Mouse (Mus musculus) lung, postnatal 25 days (tissue): ENCODE data around the gene Zcchc14.
"Not testable (repeated sequence)": the region's sequence is repeated elsewhere in the genome, so short reads cannot be mapped to it uniquely, and the experiment has no call there.

Experiments
- DNase-seq: peaks from one replicate; pipeline ENCODE4 v3.0.0; 2022; ENCODE audit warnings: low spot score

Zcchc14 gene

DNA sequence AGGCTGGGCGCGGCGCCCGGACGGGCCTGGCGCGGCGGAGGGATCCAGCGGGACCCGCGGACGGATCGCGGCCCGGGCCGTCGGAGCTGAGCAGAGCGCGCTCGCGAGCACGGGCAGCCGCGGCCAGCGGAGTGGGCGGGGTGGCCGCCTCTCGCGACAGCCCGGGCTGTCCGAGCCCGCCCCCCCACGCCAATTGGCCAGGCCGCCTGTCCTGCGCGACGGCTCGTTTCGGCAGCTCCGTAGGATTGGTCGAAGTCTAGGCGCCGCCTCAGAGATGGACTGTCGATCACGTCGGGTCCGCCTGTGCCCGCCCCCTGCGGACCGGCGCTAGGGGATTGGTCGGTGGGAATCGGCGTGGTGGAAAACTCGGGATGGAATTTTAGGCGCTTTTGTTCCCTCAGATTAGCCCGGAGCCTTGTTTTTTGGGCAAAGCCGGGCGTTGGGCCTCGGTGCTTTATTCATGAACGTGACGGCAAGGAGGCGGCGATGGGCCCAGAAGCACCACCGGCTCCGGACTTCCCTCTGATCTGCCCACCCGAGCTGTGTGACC lies at the start of gene Zcchc14:
Gene Zcchc14 (minus strand): TSS at position 128 of the 550 bp plus-strand sequence.
- DNase-seq = peak; percentile 98

DNA sequence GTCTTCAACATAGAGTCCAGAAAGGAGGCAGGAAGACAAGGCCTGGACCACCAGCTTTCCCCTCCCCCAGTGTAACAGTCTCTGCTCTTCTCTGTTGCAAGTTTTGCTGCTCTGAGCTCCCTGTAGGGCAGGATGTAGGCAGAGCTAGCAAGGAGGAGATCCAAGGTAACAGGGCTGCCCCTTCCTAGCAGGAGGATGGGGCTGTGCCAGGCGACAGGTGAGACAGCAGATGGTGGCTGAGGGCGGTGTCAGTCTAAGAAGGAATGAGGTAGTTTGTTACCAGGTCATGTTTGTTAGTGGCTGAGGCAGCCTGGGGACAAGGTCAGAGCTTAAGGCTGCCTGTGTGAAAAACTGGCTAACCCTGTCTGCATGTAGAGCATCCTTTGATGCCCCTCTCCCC lies 47.2 kb upstream of the Zcchc14 start:
- DNase-seq = no peak

DNA sequence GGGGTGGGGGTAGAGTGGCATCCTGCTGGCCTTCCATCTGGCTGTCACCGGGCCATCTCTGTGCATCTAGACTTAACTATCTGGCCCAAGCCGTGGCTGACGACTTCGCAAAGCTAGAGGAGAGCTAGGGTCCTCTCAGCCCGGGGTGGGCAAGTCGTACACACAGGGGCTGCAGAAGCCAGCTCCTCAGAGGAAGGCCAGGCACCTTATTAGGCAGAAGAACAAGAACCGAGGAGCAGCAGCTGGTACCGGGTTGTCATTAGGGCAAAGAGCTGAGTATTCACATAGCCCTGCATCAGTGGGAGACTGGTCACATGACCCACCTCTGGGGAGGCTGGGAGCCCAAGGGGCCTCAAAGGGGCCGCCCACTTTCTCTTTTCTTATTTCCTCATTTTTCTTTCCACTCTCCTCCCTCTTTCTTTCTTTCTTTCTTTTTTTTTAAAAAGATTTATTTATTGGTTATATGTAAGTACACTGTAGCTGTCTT lies 46.0 kb upstream of the Zcchc14 start:
- no peak for DNase-seq

DNA sequence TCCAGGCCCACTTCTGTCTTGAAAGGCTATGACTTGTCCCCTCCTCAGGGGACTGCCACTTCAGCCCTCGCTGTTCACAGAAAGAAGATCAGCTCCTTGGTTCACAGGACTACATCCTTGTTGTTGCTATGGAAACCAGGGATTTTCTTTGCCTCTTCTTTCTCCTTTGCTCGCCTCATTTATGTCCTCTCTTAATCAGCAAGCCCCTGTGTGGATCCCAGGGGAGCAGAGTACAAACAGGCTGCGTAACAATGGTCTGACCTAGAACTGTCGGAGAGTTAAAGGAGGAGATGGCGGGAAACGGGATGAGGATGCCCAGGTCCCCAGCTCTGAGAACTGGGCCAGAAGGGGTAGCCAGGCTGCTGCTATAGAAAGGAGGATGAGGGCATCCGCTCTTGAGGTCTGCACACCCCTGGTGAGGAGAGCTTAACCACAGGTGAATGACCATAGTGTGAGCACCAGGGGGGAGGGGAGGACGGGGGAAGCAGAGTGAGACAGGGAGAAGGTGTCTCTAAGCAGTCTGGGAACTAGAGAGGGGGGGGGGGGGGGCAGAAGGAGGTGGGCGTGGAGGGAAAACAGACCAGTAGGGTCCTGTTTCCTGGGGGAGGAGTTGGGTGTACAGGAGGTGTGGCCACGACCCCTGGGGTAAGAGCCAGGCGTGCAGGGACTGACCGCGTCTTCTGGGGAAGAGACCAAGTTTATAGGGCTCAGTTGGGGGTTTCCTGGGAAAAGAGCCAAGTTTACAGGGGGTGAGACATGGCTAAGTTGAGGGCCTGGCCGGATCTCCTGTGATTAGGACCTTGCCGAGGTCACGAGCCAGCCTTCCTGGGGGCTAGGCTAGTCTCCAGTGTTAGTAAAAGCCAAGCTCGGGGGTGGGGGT lies 45.3 kb upstream of the Zcchc14 start:
- no peak for DNase-seq

DNA sequence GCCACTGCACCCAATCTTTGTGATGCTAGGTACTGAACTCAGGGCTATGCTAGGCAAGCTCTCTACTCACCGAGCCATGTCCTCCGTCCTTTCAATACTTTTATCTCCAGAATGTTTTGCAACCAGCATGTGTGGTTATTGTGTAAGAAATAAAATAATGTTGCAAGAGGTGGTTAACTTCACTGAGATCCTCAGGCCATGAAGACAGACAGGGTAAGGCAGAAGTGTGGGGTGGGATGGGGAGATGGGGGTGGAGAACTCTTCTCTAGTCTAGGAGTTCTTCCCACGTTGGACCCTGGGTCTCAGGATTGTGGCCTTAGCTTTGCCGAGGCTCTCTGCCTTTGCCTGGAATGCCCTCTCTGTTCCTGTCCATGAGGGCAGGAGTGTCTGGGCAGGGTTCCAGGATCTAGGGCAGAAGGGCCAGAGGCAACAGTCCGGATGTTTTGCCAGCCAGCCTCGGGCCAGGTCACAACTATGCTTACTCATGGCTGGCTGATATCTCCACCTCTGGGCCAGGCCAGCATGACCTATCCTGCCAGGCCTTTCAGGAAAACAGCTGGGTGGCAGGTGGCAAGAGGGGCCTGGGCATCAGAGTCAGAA lies 43.0 kb upstream of the Zcchc14 start:
- peak; percentile 80 for DNase-seq

DNA sequence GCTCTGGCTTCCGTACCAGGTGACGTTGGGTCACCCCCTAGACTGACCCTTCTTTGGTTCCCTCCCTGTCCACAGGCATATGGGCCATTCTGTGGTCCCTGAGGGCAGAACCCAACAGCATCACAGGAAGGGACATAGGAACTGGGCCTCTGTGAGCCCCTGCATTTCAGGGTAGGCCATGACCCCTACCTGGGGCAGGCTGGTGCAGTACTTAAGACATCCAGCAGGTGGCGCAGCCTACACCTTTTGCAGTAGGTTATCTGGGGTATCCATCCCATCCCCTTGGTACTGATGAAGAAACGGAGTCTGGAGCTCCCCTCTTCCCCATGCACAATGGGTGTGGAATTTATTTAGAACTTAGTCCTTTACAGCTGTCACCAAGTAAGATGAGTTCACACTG lies 41.8 kb upstream of the Zcchc14 start:
- peak; percentile 27 for DNase-seq

DNA sequence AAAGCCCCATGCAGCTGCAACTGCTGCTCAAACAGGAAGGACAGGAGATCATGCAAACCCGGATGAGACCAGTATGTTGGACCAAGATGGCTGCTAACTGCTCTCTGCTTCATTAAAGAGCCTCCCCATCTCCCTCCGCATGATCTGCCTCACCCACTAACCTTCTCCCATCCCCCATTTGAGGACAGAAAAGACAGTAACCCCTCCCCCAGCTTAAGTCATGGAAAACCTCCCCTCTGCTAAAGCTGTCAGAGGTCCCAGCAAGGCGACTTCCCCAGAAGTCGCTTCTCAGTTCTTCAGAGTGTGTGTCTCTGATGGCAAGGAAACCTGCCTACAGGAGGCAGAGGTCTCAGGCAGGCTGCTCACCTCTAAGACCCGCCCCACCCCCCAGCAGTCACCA lies 35.8 kb upstream of the Zcchc14 start:
- no peak for DNase-seq

DNA sequence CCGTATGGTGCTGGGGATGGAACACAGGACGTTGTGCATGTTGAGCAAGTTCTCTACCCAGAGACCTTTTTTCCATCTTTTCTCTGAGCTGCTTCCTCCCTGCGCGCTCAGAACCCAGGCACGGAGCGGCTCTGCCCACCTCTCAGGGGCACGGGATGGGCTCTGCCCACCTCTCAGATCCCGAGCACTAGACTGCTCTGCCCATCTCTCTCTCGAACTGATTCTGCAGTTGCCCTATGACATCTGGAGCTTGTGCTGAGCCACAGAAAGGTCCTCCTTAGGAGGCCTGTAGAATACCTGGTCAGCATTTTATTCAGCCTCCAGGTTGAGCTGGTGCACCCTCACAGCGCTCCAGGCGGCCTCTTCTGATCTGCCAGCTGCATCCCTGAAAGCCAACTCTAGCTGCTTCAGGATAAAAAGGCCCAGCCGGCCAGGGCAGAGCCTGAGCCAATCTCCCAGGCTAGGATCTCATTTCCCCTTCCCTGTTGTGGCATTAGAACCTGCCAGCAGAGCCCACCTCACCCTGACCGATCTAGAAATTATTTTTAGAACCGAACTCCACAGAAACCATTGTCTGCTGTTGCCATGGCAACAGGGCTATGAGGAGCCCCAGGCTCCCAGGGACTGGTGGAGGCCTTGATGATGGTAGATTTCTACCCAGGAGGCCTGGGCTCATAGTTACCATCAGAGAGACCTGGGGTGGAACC lies 34.9 kb upstream of the Zcchc14 start:
- DNase-seq = no peak

DNA sequence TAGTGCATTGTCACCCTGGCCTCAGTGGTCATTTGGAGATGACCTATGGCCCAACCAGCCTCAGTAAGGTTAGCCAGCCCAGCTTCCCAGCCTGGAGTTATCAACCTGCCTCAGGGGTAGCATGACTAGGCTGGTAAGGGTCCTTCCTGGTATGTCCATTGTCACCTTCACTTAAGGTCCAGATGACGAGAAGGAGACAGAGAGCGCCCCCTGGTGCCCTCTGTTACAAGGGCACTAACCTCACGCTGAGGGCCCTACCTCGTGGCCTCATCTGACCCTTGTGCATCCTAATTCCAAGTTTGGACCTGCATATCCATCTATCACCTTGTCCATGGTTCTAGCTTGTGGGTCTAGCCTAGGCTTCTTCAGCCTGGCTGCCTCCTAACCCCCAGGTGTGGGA lies 32.7 kb upstream of the Zcchc14 start:
- DNase-seq = peak; percentile 72

DNA sequence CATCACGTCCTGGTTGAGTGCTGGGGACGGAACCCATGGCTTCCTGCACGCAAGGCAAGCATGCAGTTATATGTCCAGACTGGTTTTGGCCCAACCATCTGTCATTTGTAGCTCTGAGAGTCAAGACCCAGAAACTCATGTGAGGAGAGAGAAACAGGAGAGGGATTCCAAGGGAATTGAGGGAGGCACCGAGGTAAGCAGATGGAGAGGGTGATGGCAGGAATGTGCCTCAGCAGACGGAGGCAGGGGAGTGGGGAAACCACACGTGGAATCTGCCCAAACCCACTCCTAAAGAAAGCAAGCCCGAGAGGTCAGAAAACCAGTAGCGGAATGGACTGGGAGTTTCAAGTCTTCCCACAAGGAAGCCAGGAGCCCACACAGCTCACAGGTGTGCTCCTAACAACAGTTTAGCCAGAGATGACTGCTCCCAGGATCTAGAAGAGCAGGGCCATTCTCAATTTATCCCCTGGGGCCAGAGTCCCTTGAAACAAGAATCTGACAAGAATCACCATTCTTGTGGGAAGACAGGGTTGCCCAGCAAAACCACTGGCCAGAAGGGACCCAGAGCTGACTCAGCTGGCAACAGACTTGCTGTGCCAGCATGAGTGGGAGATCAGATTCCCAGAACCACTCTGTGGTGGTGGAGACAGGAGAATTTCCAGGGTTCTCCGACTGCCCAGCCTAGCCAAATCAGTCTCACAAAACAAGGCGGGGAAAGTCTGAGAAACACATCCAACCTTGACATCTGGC lies 30.6 kb upstream of the Zcchc14 start:
- no peak for DNase-seq

DNA sequence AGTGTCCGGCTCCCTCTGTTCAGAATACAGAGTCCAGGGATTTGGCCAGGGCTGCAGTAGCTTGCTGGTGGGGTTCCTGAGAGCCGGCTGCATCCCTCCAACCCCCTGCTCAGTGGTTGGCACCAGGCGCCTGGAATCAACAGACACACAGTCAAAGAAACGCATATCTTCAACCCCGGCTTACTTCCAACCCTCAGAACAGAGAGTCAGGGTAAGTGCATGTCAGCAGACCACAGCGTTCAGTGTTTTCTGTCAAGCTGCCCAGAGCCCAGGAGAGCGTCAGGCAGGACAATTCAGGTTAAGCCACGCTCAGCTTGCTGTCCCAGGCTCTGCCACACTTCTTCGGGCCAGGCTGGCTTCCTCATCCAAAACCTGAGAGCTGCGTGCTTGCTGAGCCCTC lies 28.8 kb upstream of the Zcchc14 start:
- no peak for DNase-seq

DNA sequence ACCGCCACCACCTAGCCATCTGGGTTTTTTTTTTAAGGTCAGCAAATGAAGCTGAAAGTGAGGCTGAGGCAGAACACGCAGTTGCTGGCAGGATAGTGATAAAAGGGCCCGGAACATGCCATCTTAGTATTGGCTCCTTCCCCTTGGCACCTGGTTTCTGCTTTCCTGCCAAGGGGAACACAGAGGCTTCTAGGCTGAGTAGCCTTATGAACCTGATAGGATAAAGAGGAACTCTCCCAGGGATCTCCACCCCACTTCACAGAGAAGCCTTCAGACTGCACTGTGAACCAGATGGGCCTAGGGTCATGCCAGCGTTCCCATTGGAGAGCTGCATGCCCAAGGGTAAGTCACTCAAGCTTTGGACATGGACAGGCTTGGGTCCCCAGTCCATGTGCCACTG lies 28.2 kb upstream of the Zcchc14 start:
- DNase-seq = no peak

DNA sequence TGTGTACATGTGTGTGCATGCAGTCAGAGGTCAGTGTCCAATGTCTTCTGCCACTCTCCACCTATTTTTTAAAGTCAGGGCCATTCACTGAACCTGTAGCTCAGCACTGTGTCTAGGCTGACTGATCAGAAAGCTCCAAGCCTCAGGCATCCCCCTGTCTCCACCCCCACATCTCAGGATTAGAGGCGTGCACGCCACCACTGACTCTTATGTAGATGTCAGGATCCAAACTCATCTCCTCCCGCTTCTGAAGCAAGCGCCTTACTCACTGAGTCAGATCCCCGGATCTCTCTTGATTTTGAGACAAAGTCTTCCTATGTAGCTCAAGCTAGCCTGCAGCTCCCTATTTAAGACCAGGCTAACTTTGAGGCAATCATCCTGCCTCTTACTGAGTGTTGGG lies 26.0 kb upstream of the Zcchc14 start:
- DNase-seq = no peak

DNA sequence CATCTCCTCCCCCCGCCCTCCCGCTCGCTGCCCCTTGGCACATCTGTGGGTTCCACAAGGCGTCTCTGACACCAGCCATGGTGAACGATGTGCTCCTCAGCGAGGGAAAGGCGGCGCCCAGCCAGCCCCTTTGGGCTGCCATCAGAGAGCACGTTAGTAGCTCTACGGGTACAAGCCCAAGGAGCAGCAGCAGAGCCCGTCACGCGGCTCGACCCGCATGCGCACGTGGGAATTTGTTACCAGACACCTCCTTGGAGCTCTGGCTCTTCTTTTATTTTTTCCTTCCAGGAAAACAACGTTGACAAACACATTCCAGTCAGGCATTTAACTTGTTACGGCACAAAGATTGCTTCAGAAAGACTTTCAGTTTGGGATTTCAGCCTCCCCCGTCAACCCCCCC lies 23.0 kb upstream of the Zcchc14 start:
- peak; percentile 79 for DNase-seq

DNA sequence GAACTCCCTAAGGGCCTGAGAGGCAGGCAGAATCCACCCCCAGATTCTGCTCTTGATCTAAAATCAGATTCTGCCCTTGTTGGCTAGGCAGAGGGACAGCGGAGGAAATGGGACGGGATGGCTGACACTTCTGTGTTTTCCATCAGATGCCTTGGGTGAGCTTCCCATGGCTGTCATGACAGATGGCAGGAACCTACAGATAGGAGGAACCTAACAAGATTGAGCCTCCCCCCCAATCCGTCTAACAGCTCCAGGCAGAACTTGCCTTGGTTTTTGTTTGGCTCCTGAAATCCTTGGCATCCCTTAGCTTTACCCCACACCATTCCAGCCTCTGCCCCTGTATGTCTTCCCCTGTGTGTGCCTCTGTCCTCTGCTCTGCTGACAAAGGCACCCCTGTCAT lies 22.5 kb upstream of the Zcchc14 start:
- no peak for DNase-seq

DNA sequence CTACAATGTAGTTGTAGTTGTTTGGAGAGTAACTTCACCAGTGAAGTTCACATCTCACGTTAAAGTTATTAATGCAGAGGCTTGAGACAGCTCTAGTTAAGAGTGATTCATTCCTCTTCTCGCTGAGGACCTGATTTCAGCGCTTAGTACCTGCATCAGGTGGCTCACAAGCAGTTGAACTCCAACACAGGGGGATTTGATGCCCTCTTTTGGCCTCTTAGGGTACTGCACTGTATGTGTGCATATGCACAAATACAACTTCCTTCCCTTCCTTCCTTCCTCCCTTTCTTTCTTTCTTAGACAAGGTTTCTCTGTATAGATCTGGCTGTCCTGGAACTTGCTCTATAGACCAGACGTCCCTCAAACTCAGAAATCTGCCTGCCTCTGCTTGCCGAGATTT lies 21.8 kb upstream of the Zcchc14 start:
- DNase-seq = no peak

DNA sequence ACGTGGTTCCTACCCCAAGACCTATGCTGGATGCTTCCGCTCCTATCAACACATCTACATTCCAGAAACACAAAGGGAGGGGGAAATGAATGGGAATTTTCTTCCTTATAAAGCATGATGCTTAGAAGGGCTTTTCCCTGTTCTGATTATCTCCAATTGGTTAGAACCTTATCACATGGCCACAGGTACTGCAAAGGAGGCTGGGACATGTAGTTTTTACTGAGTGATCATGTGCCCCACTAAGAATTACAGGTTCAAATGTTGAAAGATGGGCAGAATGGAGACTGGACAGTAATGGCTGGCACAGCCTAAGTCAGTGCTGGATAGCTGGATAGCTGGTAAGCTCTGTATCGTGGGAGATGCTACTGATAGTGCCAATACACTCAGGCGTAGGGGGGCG lies 21.2 kb upstream of the Zcchc14 start:
- DNase-seq = peak; percentile 54

DNA sequence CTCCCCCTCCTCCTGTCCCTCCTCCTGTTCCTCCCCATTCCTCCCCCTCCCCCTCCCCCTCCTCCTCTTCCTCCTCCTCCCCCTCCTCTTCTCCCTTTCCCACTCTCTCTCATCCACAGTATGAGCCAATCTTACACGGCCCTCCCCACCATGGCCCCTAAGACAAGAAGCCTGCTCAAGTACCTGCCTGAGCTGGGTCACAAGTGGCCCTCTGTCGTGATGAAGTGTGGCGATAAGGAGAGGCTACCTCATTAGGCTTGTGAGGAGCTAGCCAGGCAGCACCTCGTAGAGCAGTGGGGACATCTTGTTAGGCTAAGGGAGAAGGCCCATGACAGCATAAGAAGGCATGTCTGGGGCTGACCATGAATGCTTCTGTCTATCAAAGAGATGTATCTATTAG lies 20.5 kb upstream of the Zcchc14 start:
- peak; percentile 68 for DNase-seq

DNA sequence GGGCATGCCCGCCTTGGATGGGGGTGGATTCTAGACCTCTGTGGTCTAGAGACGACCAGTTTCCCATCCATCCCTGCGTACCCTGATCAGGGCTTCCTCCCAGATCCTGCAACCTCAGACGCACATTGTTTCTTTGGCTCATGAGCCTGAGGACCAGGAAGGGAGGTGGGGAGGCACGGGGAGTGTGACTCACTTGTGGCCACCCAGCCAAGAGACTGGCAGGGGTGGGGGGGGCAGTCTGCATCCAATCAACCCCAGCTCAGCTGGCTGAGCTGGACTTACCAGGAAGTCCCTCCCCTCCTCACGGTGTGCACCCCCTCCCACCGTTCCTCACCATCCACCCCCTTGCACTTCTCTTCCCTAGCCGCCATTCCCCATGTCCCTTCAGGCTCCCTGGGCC lies 16.5 kb upstream of the Zcchc14 start:
- DNase-seq = no peak

DNA sequence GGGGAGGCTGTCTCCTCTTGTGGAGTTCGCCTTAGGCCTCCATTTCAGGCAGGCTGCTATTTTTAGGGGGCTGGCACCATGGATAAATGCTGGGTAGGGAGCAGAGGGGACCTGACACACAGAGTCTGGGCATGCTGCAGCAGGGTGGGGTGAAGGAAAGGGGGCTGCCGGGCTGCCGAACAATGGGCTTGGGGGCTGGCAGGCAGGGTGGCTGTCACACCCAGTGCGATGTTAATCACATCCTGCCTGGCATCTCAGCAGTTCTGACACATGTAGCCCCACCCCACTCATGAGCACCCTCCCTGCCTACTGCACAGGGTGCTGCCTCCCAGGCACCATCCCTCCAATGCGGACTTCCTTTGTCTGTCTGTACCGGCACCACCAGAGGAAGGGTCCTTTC lies 15.9 kb upstream of the Zcchc14 start:
- DNase-seq = peak; percentile 77

DNA sequence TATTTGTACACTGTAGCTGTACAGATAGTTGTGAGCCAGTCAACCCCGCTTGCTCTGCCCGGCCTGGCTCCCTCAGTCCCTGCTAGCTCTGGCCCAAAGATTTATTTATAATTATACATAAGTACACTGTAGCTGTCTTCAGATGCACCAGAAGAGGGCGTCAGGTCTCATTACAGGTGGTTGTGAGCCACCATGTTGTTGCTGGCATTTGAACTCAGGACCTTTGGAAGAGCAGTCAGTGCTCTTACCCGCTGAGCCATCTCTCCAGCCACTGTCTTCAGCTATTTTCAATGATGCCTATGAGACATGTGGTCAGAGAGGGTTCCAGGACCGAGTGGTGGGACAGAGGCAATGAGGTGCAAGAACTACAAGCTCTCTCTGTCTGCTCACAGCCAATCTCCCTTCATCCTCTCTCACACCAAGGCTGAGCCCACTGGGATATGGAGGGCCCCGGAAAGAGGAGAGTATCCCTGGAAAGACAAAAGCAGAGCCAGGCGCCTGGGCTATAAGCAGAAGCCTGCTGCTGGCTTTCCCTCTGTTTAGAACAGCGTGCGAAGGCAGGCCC lies 15.3 kb upstream of the Zcchc14 start:
- DNase-seq = not testable (repeated sequence)

DNA sequence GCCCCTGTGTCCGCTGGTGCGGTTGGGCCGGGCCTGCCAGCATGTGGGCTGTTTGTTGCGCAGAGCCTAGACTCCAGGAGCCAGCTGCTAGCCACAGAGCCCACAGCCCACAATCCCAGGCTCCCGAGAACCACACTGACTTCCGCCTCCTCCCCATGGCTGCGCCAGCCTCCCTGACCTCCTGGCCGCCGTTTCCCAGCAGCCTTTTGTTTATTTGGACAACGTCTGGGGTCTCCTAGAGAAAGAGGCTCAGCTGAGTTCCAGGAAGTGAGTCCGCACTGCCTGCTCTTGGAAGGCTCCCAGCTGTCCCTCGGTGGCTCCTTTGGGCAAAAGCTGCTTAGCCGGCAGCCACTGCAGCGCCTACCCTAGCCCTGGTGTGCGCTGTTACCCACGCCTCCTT lies 12.6 kb upstream of the Zcchc14 start:
- peak; percentile 91 for DNase-seq
